Mouse (Mus musculus) cerebellum, adult 18-20 months (tissue): ENCODE results near the gene Gm45208.
"Not testable (repeated sequence)": the region's sequence is repeated elsewhere in the genome, so short reads cannot be mapped to it uniquely, and the experiment has no call there.

Experiments used
- DNase-seq, 2 experiments: peaks; one replicate each; pipeline ENCODE4 v3.0.0; 2021

Gm45208 gene

DNA sequence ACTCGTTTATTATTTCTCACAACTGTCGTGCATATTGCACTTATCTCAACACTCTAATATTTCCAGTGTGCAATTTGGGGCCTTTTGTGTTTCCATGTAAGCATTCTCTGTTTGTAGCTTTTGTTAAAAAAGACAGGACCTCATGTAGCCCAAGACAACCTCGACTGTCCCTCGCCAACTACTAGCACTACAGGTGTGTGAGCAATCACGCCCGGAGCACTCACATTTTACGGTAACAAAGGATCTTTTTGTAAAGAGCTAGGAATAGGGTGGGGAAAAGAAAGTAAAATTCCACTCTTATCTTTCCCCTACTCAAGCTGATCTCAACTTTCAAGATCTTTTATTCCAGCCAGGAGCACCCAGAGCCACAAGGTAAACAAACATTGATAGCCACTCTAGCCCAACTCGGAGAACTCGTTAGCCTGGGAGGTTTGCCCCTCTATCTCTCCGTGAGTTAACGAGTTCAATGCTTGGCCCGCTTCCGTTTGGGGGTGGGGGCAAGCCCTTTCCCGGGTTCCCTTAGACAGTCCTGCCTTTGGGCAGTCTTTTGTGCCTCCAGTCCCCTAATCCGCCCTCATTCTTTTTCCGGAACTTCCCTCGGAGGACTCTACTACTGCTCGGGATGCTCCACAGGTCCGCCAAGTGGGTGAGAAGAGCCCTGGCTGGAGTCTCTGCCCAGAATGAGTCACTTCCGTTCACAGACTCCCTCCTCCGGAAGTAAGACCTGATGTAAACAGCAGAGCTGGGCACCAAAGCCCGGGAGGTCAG is at the start of gene Gm45208:
Gm45208 (plus strand) TSS at position 732 of the 768 bp plus-strand sequence.
- peak; percentile 69 to 79 for DNase-seq

DNA sequence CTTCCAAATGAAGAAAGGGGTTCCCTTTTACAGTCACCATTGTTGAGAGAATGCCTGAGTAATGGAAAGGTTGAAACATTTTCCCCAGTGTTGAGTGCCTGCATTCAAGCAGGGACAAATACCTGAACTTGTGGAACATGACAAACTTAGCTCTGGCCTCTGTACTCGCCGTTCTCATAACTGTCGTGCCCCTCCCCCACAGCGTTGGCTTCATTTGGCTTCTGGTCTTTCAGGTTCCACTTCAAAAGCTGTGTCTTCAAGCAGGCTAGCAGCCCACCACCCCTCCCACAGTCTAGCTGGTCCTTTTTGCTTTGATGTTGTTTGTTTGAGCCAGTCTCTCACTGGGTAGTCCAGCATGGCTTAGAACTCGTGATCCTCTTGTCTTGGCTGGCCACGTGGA is 49.3 kb upstream of the Gm45208 start:
- DNase-seq = no peak

DNA sequence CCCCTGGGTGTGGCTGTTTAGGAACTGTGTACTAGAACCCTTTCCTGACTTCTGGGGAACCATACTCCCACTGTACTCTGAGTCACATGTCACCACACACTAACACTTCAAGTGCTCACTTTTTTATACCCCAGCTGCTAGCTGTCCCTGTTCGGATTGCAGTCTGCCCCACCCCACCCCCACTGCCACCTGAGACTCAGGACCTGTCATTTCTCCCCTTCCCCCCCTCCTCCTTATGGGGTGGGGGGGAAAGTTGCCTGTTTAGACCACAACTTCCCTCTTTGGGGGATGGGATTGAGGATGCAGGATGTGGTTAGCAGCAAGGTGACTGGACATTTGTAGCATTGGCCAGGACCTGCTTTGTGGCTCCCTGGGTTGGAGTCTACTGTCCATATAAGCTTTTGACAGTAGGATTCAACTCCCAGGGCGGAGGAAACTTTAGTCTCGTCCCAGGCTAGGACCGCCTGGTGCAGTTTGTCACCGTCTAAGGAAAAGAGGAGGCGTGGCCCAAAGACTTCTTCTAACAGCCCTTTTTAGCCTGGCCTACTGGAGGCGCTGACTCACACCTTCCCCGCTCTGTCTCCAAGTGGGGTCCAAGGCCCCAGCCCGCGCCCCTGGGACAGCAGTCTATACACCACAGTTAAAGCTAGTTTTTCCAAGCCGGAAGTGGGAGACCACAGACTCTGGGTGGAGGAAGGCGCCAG is 48.3 kb upstream of the Gm45208 start:
- no peak for DNase-seq

DNA sequence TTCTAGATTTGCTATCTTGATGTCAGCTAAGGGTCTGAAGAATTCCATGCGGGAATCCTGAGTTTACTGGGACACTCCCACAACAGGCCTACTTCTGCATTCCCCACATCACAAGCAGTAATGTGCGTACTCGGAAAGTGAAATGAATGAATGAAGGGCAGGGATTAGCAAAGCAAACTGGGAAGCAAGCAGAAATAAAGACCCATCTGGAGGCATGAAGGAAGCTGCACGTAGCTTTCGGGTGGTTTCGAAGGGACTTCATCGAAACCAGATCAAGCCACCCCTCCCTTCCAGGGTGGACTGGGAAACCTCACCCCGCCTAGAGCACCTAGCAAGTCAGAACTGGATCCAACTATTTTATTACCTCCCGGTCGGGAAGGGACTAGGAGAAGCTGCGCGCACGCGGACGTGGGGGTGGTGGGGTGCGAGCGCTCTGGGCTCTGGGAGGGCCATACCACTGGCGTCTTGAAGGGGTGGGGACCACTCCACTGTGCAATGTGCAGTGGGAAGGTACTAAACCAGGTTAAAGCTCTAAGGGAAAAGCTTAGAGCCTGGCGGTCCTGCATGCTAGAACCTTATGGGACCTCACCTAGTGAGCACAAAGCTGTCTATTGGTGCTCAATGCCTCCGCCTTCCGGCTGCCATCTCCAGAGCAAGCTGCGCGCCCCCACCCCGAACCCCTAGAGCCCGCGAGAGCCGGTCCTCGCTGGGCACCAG is 47.6 kb upstream of the Gm45208 start:
- DNase-seq = no peak

DNA sequence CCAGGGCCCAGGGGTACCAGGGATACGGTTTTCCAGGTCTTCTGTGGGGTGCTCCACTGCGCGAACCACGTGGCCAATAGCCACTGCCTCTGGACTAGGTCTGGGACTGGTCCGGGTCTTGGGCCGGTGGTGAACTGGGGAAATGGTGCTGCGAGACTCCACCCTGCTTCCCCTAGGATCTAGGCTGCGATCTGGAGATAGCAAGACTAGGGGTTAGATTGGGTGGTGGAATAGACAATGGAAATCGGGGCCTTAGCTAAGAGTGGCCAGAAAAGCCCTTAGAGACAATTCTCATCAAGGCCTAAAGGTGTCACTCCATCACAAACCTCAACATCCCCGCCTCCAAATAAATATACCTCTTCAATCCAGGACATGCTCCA is 47.1 kb upstream of the Gm45208 start:
- DNase-seq = no peak

DNA sequence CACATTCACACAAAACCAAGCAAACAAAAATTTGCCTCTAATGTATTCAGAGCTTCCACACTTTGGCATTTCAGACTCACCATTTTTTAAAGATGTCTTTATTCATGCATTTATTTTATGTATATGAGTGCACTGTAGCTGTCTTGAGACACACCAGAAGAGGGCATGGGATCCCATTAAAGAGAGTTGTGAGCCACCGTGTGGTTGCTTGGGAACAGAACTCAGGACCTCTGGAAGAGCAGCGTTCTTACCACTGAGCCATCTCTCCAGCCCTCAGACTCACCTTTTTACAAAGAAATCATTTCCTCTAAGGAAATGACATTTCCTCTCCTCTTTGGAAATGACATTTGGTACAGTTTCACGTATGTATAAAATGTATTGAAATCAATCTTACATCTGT is 43.1 kb upstream of the Gm45208 start:
- DNase-seq = no peak

DNA sequence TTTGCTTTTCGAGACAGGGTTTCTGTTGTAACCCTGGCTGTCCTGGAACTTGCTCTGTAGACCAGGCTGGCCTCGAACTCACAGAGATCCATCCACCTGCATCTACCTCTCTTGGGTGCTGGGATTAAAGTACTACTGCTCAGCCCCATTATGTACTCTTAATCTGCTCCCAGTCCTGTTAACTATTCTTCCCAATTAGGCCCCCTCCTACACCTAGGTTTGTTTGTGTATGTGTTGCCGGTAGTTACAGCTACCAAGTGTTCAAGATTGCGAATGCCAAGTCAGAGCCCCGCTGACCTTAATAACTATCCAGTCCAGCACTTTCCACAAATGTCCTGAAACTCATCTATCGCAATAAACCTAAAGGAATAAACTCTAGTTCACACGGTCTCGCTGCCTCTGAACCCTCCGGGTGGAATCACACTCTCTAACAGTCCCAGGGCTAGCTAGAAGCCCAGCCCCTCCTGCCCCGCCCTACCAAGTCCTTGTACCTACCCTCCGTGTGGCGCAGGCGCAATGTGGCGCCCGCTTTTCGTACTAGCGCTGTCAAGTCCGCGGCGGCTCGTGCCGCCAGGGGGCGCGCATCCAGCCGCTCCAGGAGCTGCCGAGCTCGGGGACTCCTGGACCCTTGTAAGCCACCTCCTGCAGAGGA is 42.5 kb upstream of the Gm45208 start:
- DNase-seq = peak; percentile 84 to 93

DNA sequence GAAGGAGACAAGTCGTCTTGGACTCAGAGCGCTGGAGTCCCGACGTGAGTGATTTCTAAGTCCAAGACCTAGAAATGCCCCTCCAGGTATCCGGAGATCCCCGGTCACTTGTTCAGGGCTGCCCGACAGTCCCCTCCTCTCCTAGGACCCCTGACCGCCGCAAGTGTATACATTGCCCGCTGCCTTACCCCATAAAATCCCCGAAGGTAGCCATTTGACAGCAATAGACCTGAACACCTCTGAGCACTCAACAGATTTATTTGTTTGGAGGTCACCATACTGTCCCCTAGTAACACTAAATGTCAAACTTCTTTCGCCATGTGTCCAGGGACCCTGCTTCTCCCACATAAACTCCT is 42.0 kb upstream of the Gm45208 start:
- DNase-seq = no peak

DNA sequence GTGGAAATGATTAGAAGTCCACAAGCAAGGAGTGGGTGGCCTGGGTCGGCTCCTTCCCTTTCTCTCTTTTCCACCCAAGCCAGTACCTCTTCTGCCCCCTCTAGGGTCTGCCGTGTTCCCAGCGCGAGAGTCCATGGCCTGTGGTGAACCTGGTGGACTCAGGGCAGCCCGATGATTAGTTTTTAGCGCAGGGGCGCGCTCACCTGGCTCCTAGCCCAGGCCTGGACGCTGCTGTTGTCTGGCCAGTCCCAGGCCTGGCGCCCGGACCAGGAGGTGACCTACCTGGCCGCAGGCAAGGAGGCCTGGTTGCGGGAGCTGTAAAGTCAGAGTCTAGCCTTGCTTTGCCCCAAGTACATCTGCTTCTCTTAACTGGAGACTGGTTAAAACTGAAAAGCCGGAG is 41.2 kb upstream of the Gm45208 start, which contains the start of gene Magix:
Magix (minus strand) TSS at position 388 of the 400 bp plus-strand sequence.
- peak; percentile 58 to 60 for DNase-seq

DNA sequence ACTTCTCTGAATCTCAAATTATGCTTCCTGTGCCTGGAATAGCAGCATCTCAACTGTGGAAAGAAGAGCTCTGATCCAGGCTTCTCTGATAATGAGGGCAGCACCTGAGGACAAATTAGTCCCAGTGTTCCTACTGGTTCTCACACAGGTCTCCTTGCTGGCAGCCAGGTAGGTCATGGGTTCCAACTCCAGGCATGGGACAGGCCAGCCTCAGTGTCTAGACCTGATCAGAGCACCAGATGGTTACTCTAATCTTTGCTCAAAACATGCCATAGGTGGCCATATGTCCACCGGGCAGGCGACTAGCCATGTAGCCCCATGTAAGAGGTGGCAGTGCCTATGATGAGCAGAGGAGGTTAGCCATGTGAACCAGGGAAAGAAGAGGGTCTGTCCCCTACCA is 33.7 kb upstream of the Gm45208 start:
- DNase-seq = peak in 1 of 2 experiments; percentile 48

DNA sequence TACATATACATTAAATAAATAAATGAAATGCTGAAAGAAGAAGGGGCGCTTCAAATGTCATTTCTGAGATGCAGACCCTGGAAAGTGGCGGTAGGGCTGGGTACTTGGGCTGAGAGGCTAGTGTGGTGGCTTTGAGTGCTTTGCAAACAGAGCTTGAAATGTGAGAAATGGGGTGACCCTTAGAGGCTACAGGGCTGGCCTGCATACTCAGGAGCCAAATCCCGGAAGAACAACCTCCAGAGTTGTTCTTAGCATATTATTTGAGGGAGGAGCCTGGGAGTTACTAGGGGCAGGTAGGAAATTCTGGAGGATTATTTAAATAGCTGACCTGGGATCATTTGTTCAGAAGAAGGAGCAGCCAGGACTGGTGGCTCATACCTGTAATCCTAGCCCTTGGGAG is 31.6 kb upstream of the Gm45208 start:
- DNase-seq = no peak

DNA sequence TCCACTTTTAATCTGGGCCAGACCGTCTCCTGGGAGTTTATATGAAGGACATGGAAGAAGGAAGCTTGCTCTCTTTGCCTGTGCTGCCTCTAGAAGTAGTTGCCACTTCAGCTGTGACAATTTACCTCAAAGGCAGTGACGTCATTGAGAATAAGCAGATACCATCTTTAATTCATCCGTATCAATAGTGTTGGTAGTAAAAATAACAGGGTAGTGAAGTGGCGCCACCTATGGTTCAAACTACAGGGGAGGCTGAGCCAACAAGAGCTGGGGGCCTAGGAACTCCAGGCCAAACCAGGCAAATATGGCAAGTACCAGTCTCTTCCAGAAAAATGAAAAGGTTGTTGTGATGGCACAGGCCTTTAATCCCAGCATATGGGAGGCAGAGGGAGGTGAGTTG is 29.2 kb upstream of the Gm45208 start:
- peak; percentile 33 to 38 for DNase-seq

DNA sequence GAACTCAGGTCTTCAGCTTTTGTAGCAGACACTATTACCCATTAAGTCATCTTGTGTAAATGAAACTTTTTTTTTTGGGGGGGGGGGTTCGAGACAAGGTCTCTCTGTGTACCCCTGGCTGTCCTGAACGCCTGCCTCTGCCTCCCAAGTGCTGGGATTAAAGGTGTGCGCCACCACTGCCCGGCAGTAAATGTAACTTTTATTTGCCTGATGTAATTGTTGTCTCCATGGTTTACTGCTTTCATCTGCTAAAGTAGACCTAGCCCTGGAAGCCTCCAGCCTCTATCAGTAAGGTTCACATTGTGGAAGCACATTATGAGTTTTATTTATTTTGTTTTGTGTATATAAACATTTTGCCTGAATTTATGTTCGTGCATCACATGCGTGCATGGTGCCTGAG is 25.5 kb upstream of the Gm45208 start:
- no peak for DNase-seq

DNA sequence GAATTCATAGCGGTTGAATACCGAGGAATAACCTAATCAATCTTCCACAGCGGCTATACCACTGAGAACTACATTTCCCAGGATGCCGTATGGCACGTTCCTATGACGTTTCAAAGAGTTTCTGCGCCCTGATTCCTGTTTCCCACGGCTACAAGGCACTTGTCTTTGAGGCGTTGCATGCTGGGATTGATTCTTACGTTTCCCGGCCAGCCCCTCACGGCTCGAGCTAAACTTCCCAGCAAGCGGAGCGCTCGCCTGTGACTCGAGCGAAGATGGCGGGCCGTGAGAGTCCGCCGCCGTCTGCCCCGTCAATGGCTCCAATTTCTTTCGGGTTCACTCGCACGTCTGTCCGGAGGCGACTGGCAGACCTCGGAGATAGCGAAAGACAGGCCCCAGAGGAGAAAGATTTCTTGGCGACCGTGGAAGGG is 25.1 kb upstream of the Gm45208 start, which contains the start of gene Gpkow:
Gpkow (plus strand) TSS at position 178 of the 428 bp plus-strand sequence.
- DNase-seq = peak; percentile 79 to 91

DNA sequence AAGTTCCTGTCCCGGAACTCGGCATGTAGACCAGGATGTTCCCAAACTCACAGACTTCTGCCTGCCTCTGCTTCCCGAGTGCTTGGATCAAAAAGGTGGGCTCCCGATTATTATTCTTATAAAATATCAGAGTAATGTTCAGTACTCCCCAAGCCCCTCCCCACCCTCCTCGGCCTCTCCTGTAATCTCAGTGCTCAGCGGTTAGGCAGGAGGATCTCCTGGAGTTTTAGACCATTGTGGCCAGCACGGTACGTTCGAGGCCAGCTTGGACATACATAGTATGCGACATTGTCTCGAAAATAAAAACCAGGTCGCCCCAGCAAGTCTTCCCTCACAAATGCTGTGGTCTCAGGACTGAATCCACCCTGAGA is 8.3 kb upstream of the Gm45208 start:
- not testable (repeated sequence) for DNase-seq

DNA sequence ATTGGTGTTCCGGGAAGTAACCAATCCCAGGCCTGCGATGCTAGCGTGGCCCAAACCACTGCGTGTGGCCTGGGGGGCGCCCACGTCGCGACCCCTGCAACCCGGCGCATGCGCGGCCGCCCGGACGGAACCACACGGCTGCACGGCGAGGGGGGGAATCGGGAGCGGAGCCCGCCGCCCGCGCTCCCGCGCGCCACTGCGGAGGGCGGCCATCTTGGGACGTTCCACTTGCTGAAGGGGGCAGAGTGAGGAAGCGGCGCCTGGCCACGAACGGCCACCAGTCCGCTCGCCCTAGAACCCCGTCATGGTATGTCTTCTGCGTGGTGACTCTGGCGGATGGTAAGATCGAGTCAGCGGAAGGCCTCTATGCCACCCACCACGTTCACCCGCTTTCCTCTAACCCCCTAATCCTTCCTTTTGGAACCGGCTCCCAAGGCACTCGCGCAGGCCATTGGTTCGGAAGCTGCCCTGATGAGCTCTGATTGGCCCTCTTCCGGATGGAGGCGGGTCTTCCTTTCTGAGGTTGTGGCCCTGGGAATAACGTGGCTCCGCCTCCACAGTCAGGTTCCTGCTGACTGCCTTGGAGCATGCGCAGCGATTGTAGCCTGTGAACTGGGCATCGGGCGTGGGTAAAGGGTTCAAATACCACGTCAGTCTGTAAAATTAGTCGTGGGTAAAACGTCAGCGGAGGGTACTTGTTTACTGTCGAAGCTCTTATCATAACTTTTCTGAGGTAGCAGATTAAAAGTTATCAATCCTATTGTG is 7.7 kb upstream of the Gm45208 start, which contains the start of gene Wdr45:
Wdr45 (plus strand) TSS at position 199 of the 765 bp plus-strand sequence.
- DNase-seq = peak; percentile 90 to 95

DNA sequence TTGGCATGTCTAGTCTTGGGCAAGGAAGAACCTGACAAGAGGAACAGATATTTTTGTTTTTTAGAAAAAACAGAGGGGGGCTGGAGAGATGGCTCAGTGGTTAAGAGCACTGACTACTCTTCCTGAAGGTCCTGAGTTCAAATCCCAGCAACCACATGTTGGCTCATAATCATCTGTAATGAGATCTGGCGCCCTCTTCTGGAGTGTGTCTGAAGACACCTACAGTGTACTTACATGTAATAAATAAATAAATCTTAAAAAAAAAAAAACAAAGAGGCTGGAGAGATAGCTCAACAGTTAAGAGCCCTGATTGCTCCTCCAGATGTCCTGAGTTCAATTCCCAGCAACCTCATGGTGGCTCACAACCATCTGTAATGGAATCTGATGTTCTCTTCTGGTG is 6.0 kb upstream of the Gm45208 start:
- DNase-seq = not testable (repeated sequence)

DNA sequence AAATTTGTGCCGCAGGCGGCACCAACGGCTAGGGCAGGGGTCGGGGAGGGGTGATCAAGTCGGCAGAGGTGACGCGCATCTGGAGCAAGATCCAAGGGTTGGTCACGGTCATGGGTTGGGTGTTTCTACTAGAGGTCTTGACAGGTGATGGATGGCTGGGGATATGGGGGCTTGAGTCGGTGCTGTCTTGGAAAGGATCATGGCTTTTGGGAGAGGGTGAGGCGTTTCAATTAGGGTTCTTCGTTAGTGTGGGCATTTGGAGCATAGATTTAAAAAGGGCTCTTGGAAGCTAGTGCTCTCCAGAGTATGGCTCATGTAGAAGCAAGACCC is 202 bp downstream of the Gm45208 start:
- no peak for DNase-seq

DNA sequence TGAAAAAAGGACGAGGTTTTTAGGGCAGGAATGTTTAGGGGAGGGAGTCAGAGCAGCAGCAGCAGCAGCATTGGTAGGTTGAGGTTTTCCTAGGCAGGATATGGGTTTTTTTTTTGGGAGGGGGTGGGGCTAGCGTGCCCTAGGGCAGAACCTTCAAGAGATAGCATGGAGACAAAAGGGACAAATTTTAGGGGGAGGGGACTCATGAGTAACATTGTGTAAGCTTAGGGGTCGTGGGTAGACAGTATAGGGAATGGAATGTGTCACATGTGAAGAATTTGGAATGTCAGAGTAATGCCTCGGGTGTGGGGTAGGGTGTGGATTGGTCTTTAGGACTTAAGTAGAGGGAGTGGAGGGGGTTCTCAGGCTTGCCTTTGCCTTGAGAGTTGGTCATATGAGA is 646 bp downstream of the Gm45208 start:
- no peak for DNase-seq

DNA sequence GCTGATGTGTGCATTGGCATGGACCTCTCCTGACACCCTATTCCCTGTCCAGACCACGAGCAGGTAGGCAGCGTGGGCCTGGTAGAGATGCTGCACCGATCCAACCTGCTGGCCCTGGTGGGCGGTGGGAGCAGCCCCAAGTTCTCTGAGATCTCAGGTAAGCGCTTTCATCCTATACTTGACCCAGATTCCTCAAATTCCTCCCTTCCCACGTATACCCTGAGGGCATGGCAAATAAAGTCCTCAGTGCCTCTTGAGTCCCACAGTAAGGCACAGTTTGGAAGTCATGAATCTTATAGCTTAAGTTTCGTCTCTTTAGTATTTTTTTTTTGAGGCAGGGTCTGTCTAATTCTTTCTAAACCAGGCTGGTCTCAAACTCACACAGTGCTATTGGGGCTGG is 2.1 kb downstream of the Gm45208 start:
- DNase-seq = no peak

DNA sequence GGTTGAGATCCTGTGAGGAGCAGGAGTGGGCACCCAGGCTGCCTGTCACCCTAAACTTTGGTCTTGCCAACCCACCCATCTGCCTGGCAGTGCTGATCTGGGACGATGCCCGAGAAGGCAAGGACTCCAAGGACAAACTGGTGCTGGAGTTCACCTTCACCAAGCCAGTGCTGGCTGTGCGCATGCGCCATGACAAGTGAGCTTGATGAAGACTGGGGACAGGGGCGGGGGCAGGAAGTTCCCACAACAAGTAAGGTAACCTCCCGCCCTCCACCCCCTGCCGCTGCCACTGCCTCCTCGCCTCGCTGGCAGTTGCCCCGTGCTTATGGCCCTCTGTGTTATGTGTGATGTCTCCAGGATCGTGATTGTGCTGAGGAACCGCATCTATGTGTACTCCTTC is 3.8 kb downstream of the Gm45208 start:
- no peak for DNase-seq

DNA sequence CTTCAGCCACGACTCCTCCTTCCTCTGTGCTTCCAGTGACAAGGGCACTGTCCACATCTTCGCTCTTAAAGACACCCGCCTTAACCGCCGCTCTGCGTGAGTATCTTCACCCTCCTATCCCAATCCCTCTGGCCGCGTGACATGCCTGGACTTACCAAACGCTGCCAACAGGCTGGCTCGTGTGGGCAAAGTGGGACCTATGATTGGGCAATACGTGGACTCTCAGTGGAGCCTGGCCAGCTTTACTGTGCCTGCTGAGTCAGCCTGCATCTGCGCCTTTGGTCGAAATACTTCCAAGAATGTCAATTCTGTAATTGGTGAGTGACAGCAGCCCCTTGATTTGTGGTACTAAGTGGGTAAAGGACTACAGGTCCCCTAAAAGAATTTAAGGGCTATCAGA is 5.1 kb downstream of the Gm45208 start:
- DNase-seq = no peak
